Mouse (Mus musculus) yolk sac, embryonic 10.5 days (tissue): Measurements from ENCODE around the gene Wtip.
"Not testable (repeated sequence)": the region's sequence is repeated elsewhere in the genome, so short reads cannot be mapped to it uniquely, and the experiment has no call there.

Source experiments
- DNase-seq: peaks from one replicate; pipeline ENCODE4 v3.0.0-alpha.2; 2017; ENCODE audit warnings: low spot score

Wtip gene

GRCm38 (mm10) chr7:34116601-34117000 lies 16.5 kb downstream of the Wtip start:
- no peak for DNase-seq

GRCm38 (mm10) chr7:34109190-34109589 lies 23.9 kb downstream of the Wtip start:
- no peak for DNase-seq

GRCm38 (mm10) chr7:34101276-34101675 lies 31.8 kb downstream of the Wtip start:
- no peak for DNase-seq

- no peak for DNase-seq
These were observed 33.1 kb downstream of the Wtip start for GRCm38 (mm10) chr7:34100002-34100401.

GRCm38 (mm10) chr7:34094911-34095481 lies 38.1 kb downstream of the Wtip start, which contains the start of gene Scgb1b30:
Scgb1b30 (plus strand) TSS chr7:34095431.
- no peak for DNase-seq

- not testable (repeated sequence) for DNase-seq
These were observed 64.9 kb downstream of the Wtip start for GRCm38 (mm10) chr7:34068132-34068531.
